In the genomic region with DNA sequence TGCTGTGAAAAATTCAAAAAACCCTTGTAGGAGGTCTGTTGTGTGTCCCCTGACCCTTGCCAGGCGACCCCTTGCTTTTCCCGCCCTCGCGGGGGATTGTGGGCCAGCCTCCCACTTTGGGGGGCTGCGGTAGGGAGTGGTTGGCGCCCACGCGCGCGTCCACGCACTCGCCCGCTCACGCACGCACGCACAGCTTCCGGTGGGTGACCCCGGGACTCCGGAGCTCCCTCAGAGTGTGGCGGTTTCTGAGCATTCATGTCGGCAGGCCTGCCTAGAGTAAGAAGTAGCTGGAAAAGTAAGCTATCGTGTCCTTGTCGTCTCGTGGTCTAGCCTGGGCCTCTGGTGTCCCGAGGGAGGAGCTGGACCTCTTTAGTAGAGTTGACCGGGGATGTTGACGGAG, we compare ENCODE assay signal across 7 mouse cellular contexts. TPM values are rescaled to one million over a fixed set of nuclear protein-coding genes. Genes with fewer than 3 reads are reported as not detected.
DNase-seq lines count a peak whose midpoint lies in the region; ATAC-seq and TF ChIP-seq lines count a peak whose summit lies in the region.

A gene (minus strand): TSS at position 79 of the 400 bp plus-strand sequence.
A gene (plus strand): TSS at position 190 of the 400 bp plus-strand sequence.

- WGBS in forebrain, embryonic 12.5 days, result 83% methylated on average over 27 of the region's 27 CpGs
- WGBS in kidney, embryonic 15.5 days, result 74% methylated on average over 27 of the region's 27 CpGs
- 78% methylated on average over 27 of the region's 27 CpGs for WGBS in midbrain, embryonic 14.5 days

- intact Hi-C loops in left cerebral cortex, adult 2 months (cut with DNase I), result no loop called here

- H3K36me3 ChIP-seq in forebrain, embryonic 12.5 days (replicated peaks), result no peaks in the 10 kb centered on the region
- no peaks in the 10 kb centered on the region for H3K36me3 ChIP-seq in kidney, embryonic 15.5 days
- H3K36me3 ChIP-seq in midbrain, embryonic 14.5 days (ENCODE audit: control insufficient read depth, insufficient read depth, low read length), result no peaks in the 10 kb centered on the region

- H3K4me1 ChIP-seq in forebrain, embryonic 12.5 days, result peaks cover 5% of the 10 kb centered on the region
- peaks cover 6% of the 10 kb centered on the region for H3K4me1 ChIP-seq in kidney, embryonic 15.5 days
- H3K4me1 ChIP-seq in midbrain, embryonic 14.5 days (ENCODE audit: control insufficient read depth, insufficient read depth, low read length), result peaks cover 4% of the 10 kb centered on the region

- no peak for TF ChIP-seq CTCF in left cerebral cortex, adult 2 months (IDR thresholded peaks at IDR 0.05)

- H3K4me2 ChIP-seq in forebrain, embryonic 12.5 days, result peak within 1 kb of the TSS; percentile 62
- H3K4me2 ChIP-seq in kidney, embryonic 15.5 days, result peak within 1 kb of the TSS; percentile 66
- H3K4me2 ChIP-seq in midbrain, embryonic 14.5 days (ENCODE audit: low read length), result peak within 1 kb of the TSS; percentile 74

- peak within 1 kb of the TSS; percentile 65 for H3K4me3 ChIP-seq in left cerebral cortex, adult 2 months
- peak within 1 kb of the TSS; percentile 64 for H3K4me3 ChIP-seq in forebrain, embryonic 12.5 days (replicated peaks)
- peak within 1 kb of the TSS; percentile 69 for H3K4me3 ChIP-seq in kidney, embryonic 15.5 days (replicated peaks)
- H3K4me3 ChIP-seq in midbrain, embryonic 14.5 days (replicated peaks; ENCODE audit: low read depth, low read length), result peak within 1 kb of the TSS; percentile 59

- peak within 1 kb of the TSS; percentile 96 for H3K27ac ChIP-seq in left cerebral cortex, adult 2 months
- peak within 1 kb of the TSS; percentile 93 for H3K27ac ChIP-seq in forebrain, embryonic 12.5 days
- peak within 1 kb of the TSS; percentile 96 for H3K27ac ChIP-seq in kidney, embryonic 15.5 days
- peak within 1 kb of the TSS; percentile 95 for H3K27ac ChIP-seq in midbrain, embryonic 14.5 days (replicated peaks; ENCODE audit: low read depth, low read length)

- no peaks in the 10 kb centered on the region for H3K9me3 ChIP-seq in forebrain, embryonic 12.5 days
- no peaks in the 10 kb centered on the region for H3K9me3 ChIP-seq in kidney, embryonic 15.5 days (replicated peaks)
- no peaks in the 10 kb centered on the region for H3K9me3 ChIP-seq in midbrain, embryonic 14.5 days (ENCODE audit: control insufficient read depth, low read length)

- DNase-seq in left cerebral cortex, adult 2 months (ENCODE audit: extremely low spot score in 1 of 2, low spot score in 2 of 2), result peak in 1 of 2 experiments; percentile 31
- DNase-seq in left cerebral cortex, adult 9 months (ENCODE audit: low spot score in 2 of 2), result no peak
- DNase-seq in adrenal gland, postnatal 25 days, result peak; percentile 6
- no peak for DNase-seq in midbrain, embryonic 14.5 days
- DNase-seq in embryo, embryonic 11 days, result no peak

- ATAC-seq in forebrain, embryonic 12.5 days (ENCODE audit: low FRiP score), result peak; percentile 52
- ATAC-seq in kidney, embryonic 15.5 days (replicated peaks; ENCODE audit: low FRiP score), result peak; percentile 57
- ATAC-seq in midbrain, embryonic 14.5 days (ENCODE audit: low FRiP score, low TSS enrichment), result peak; percentile 20; the same call in 1 of the 2 replicates

- no peaks in the 10 kb centered on the region for H3K27me3 ChIP-seq in forebrain, embryonic 12.5 days
- no peaks in the 10 kb centered on the region; the same call in 1 of the 2 replicates for H3K27me3 ChIP-seq in kidney, embryonic 15.5 days
- H3K27me3 ChIP-seq in midbrain, embryonic 14.5 days (ENCODE audit: control insufficient read depth, insufficient read depth, low read length), result no peaks in the 10 kb centered on the region

- H3K9ac ChIP-seq in forebrain, embryonic 12.5 days, result peak within 1 kb of the TSS; percentile 77
- H3K9ac ChIP-seq in kidney, embryonic 15.5 days, result peak within 1 kb of the TSS; percentile 64
- peak within 1 kb of the TSS; percentile 75 for H3K9ac ChIP-seq in midbrain, embryonic 14.5 days (replicated peaks; ENCODE audit: low read length)

RNA-seq across cellular contexts. Expression of the first gene that starts in this region (rescaled TPM):
- total RNA-seq in left cerebral cortex, adult 2 months (2021), result 1 to 10 TPM; 3.1 to 4.4 TPM
- 2.0 and 3.2 TPM in 2 replicates for total RNA-seq in adrenal gland, postnatal 25 days (2021)
- polyA plus RNA-seq in forebrain, embryonic 12.5 days (2016; fragmentation: Nextera tagmentation; extraction: Ambion mirVana), result 11.8 and 12.1 TPM in 2 replicates
- 8.3 and 9.1 TPM in 2 replicates for polyA plus RNA-seq in kidney, embryonic 15.5 days (2015; fragmentation: Nextera tagmentation; extraction: Ambion mirVana)
- polyA plus RNA-seq in midbrain, embryonic 14.5 days (2014; fragmentation: Nextera tagmentation; extraction: Ambion mirVana), result 3.3 and 5.6 TPM in 2 replicates

RNA-seq across cellular contexts. Expression of the second gene that starts in this region (rescaled TPM):
- total RNA-seq in left cerebral cortex, adult 2 months (2021), result under 1 TPM; 0.09 to 0.16 TPM
- 0.19 and 1.1 TPM in 2 replicates for total RNA-seq in adrenal gland, postnatal 25 days (2021)
- polyA plus RNA-seq in forebrain, embryonic 12.5 days (2016; fragmentation: Nextera tagmentation; extraction: Ambion mirVana), result 0.35 and 0.42 TPM in 2 replicates
- polyA plus RNA-seq in kidney, embryonic 15.5 days (2015; fragmentation: Nextera tagmentation; extraction: Ambion mirVana), result 0.60 and 0.65 TPM in 2 replicates
- polyA plus RNA-seq in midbrain, embryonic 14.5 days (2014; fragmentation: Nextera tagmentation; extraction: Ambion mirVana), result 0.86 and 0.92 TPM in 2 replicates
